Comparison of ENCODE assay signal across 7 mouse cellular contexts in the genomic region with DNA sequence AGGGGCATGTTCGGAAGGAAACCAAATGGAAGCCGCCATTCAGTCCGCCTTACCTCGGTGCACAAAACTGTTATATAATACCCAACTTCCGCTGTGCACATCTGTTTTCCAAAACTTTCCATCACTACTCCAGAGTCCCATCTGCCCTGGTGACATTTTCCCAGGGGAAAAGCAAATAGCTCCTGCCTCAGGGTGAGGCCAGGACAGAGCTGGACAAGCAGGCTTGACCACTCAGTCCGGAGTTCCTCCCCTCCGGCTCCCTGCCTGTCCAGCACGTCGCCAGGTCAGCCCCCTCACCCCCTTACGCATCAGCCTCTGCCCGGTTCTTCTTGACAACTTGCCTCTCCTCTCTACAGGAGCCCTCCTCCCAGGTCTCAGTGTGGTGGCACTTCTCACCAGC. TPM values are rescaled to one million over a fixed set of nuclear protein-coding genes. Genes with fewer than 3 reads are reported as not detected.
DNase-seq lines count a peak whose midpoint lies in the region; ATAC-seq and TF ChIP-seq lines count a peak whose summit lies in the region.

No protein-coding gene starts in this region.

- no peak for TF ChIP-seq POLR2A in myocyte (IDR thresholded peaks at IDR 0.05; ENCODE audit: insufficient read length, low read depth)

- no peaks in the 10 kb centered on the region for H3K79me2 ChIP-seq in myocyte (ENCODE audit: control insufficient read depth, insufficient read depth)

- no peak for ATAC-seq in forebrain, embryonic 15.5 days (replicated peaks)
- no peak for ATAC-seq in limb, embryonic 13.5 days (ENCODE audit: low FRiP score, low read depth)

- peak overlapping the region; percentile 76 for H3K4me2 ChIP-seq in forebrain, embryonic 15.5 days (replicated peaks)
- H3K4me2 ChIP-seq in limb, embryonic 13.5 days (replicated peaks): peak overlapping the region; percentile 76
- peak overlapping the region; percentile 98 for H3K4me2 ChIP-seq in myocyte (ENCODE audit: low read depth)

- no peaks in the 10 kb centered on the region for H3K9me3 ChIP-seq in forebrain, embryonic 15.5 days
- no peaks in the 10 kb centered on the region for H3K9me3 ChIP-seq in limb, embryonic 13.5 days

- H3K4me3 ChIP-seq in forebrain, embryonic 15.5 days: no peak overlapping the region
- no peak overlapping the region for H3K4me3 ChIP-seq in limb, embryonic 13.5 days
- H3K4me3 ChIP-seq in myocyte: peak overlapping the region; percentile 20

- peak; percentile 42 for DNase-seq in kidney, adult 9 months
- DNase-seq in kidney, postnatal 4 days: no peak
- DNase-seq in thymus, postnatal 14 days: no peak
- no peak for DNase-seq in cerebellum, adult 11 months

- H3K9ac ChIP-seq in forebrain, embryonic 15.5 days (replicated peaks): no peak overlapping the region
- H3K9ac ChIP-seq in limb, embryonic 13.5 days: no peak overlapping the region

- peaks cover 15% of the 10 kb centered on the region for H3K4me1 ChIP-seq in forebrain, embryonic 15.5 days
- H3K4me1 ChIP-seq in limb, embryonic 13.5 days: peaks cover 18% of the 10 kb centered on the region

- WGBS in forebrain, embryonic 15.5 days: 51% methylated on average over 11 of the region's 11 CpGs
- 36% methylated on average over 11 of the region's 11 CpGs for WGBS in limb, embryonic 13.5 days

- H3ac ChIP-seq in myocyte (ENCODE audit: control insufficient read depth, insufficient read length): no peak overlapping the region

- no peak overlapping the region for H3K27ac ChIP-seq in forebrain, embryonic 15.5 days (replicated peaks)
- H3K27ac ChIP-seq in limb, embryonic 13.5 days: no peak overlapping the region

- H3K27me3 ChIP-seq in forebrain, embryonic 15.5 days: peaks cover 8% of the 10 kb centered on the region; the same call in 1 of the 2 replicates
- peaks cover 16% of the 10 kb centered on the region for H3K27me3 ChIP-seq in limb, embryonic 13.5 days
- no peaks in the 10 kb centered on the region for H3K27me3 ChIP-seq in myocyte (ENCODE audit: control insufficient read depth, insufficient read depth, insufficient read length)

- no peaks in the 10 kb centered on the region for H3K36me3 ChIP-seq in forebrain, embryonic 15.5 days
- no peaks in the 10 kb centered on the region for H3K36me3 ChIP-seq in limb, embryonic 13.5 days
- no peaks in the 10 kb centered on the region for H3K36me3 ChIP-seq in myocyte (ENCODE audit: control insufficient read depth, insufficient read depth)

TF ChIP-seq in myocyte, 11 proteins besides CTCF, POLR2A, EP300 and RAD21:
- no peak for TF ChIP-seq POLR2AphosphoS2 (IDR thresholded peaks at IDR 0.05; ENCODE audit: insufficient read length, low read depth)
- TF ChIP-seq REST (IDR thresholded peaks at IDR 0.05; ENCODE audit: insufficient read depth, insufficient read length): no peak
- TF ChIP-seq MAX (IDR thresholded peaks at IDR 0.05; ENCODE audit: low read depth): no peak
- no peak for TF ChIP-seq E2F4 (IDR thresholded peaks at IDR 0.05; ENCODE audit: insufficient read depth)
- TF ChIP-seq USF1 (IDR thresholded peaks at IDR 0.05; ENCODE audit: low read depth): no peak
- TF ChIP-seq MYOG (IDR thresholded peaks at IDR 0.05; ENCODE audit: control insufficient read depth in 1 of 3, insufficient read depth in 1 of 3, insufficient read length in 2 of 3, low read depth in 2 of 3): no peak
- no peak for TF ChIP-seq CEBPB (IDR thresholded peaks at IDR 0.05; ENCODE audit: insufficient read depth, poor library complexity, severe bottlenecking)
TF ChIP-seq in myocyte: peak in this region for 0.

RNA-seq across cellular contexts. Expression of gene Tpt1, which starts 16.7 kb away (rescaled TPM):
- polyA plus RNA-seq in forebrain, embryonic 15.5 days (2015; fragmentation: Nextera tagmentation; extraction: Ambion mirVana): 868 and 874 TPM in 2 replicates
- polyA plus RNA-seq in limb, embryonic 13.5 days (2015; fragmentation: Nextera tagmentation; extraction: Ambion mirVana): 1,027 and 1,051 TPM in 2 replicates
- polyA plus RNA-seq in myocyte (2012; fragmentation: generic; extraction: Trizol): 6,214 TPM

RNA-seq across cellular contexts. Expression of gene Slc25a30, which starts 41.4 kb away (rescaled TPM):
- 9.7 and 9.9 TPM in 2 replicates for polyA plus RNA-seq in forebrain, embryonic 15.5 days (2015; fragmentation: Nextera tagmentation; extraction: Ambion mirVana)
- polyA plus RNA-seq in limb, embryonic 13.5 days (2015; fragmentation: Nextera tagmentation; extraction: Ambion mirVana): 4.9 and 5.3 TPM in 2 replicates
- polyA plus RNA-seq in myocyte (2012; fragmentation: generic; extraction: Trizol): 13.0 TPM
